Mouse (Mus musculus) kidney, postnatal 0 days (tissue): ENCODE results near the gene Bcam. TPM values are rescaled to one million over a fixed set of nuclear protein-coding genes. Genes with fewer than 3 reads are reported as not detected.

Source experiments
- ATAC-seq: fragments of 200-750 bp; cut with Nextera tagmentation; replicated peaks from 2 replicates; pipeline ENCODE4 v1.8.0; 2017; ENCODE audit warnings: low read depth, moderate number of reproducible peaks, moderate TSS enrichment, moderate library complexity; ENCODE audit not compliant: low FRiP score
- DNase-seq: peaks from one replicate; pipeline ENCODE4 v3.0.0-alpha.2; 2016; ENCODE audit warnings: low spot score
- H3K27ac ChIP-seq: fragments of 300-500 bp; sonication (generic); 2 replicates; pipeline ENCODE4 v1.5.1; 2014; ENCODE audit warnings: mild to moderate bottlenecking
- H3K27me3 ChIP-seq: fragments of 300-500 bp; sonication (generic); 2 replicates; pipeline ENCODE4 v1.6.1; 2014; ENCODE audit warnings: low read length, mixed read lengths; ENCODE audit not compliant: insufficient read depth
- H3K36me3 ChIP-seq: fragments of 300-500 bp; sonication (generic); 2 replicates; pipeline ENCODE4 v1.6.1; 2014; ENCODE audit warnings: low read length, mixed read lengths; ENCODE audit not compliant: insufficient read depth
- H3K4me1 ChIP-seq: fragments of 300-500 bp; sonication (generic); replicated peaks from 2 replicates; pipeline ENCODE4 v1.6.1; 2014; ENCODE audit warnings: antibody characterized with exemption, low read length, mixed read lengths; ENCODE audit not compliant: insufficient read depth
- H3K4me2 ChIP-seq: fragments of 300-500 bp; sonication (generic); 2 replicates; pipeline ENCODE4 v1.6.1; 2014; ENCODE audit warnings: mild to moderate bottlenecking, low read length, moderate library complexity, mixed read lengths
- H3K4me3 ChIP-seq: fragments of 300-500 bp; sonication (generic); replicated peaks from 2 replicates; pipeline ENCODE4 v1.5.1; 2014; ENCODE audit warnings: low read depth, low read length
- H3K9ac ChIP-seq: fragments of 300-500 bp; sonication (generic); 2 replicates; pipeline ENCODE4 v1.6.1; 2014; ENCODE audit warnings: low read depth, low read length
- H3K9me3 ChIP-seq: fragments of 300-500 bp; sonication (generic); replicated peaks from 2 replicates; pipeline ENCODE4 v1.6.1; 2016; ENCODE audit warnings: low read length, inconsistent platforms, mixed read lengths
- CTCF ChIP-seq: IDR thresholded peaks from 2 replicates; pipeline ENCODE4 v1.5.1; 2016; ENCODE audit warnings: antibody characterized with exemption, low read depth, mild to moderate bottlenecking, moderate library complexity
- WGBS: fragments of 180-500 bp; shearing (Covaris S2); extraction: QIAGEN DNeasy Blood & Tissue Kit; methylation state at CpG from one replicate; pipeline ENCODE4 v1.1.7; 2014; 5-methylcytosine and 5-hydroxymethylcytosine counted together
- polyA plus RNA-seq: library from polyadenylated mRNA; unstranded; fragments of >200 nt; fragmentation: Nextera tagmentation; extraction: Ambion mirVana; gene quantifications from 2 replicates; pipeline ENCODE4 v1.2.1, GENCODE M21; 2015

Bcam gene
- polyA plus RNA-seq, 1 experiment from 2014 or later = 394 TPM

GRCm38 (mm10) chr7:19746426-19747201, 24.2 kb downstream of the Bcam start:
- no peaks in the 10 kb centered on the region for H3K27me3 ChIP-seq
- peak overlapping the region; percentile 87 for H3K4me3 ChIP-seq
- ATAC-seq = no peak
- H3K36me3 ChIP-seq = 0 out of 2 replicates have a peak, but pooled peaks cover 5% of the 10 kb centered on the region
- H3K4me1 ChIP-seq = peaks cover 40% of the 10 kb centered on the region
- 20% methylated on average over 6 of the region's 6 CpGs for WGBS
- DNase-seq = no peak
- TF ChIP-seq CTCF = no peak
- no peak overlapping the region for H3K9ac ChIP-seq
- H3K27ac ChIP-seq = peak overlapping the region; percentile 89
- peak overlapping the region; percentile 67 for H3K4me2 ChIP-seq
- no peaks in the 10 kb centered on the region for H3K9me3 ChIP-seq

- Histone ChIP-seq H3K9ac (no peak overlapping the region), H3K4me3 (no peak overlapping the region), H3K27me3 (no peaks in the 10 kb centered on the region), H3K9me3 (no peaks in the 10 kb centered on the region), H3K36me3 (0 out of 2 replicates have a peak, but pooled peaks cover 5% of the 10 kb centered on the region), H3K27ac (no peak overlapping the region), H3K4me2 (no peak overlapping the region), H3K4me1 (peaks cover 46% of the 10 kb centered on the region)
- ATAC-seq (no peak), DNase-seq (no peak)
- 66% methylated on average over 8 of the region's 10 CpGs for WGBS
- TF ChIP-seq CTCF = no peak
These were observed 24.8 kb downstream of the Bcam start for GRCm38 (mm10) chr7:19745971-19746370.

DNA sequence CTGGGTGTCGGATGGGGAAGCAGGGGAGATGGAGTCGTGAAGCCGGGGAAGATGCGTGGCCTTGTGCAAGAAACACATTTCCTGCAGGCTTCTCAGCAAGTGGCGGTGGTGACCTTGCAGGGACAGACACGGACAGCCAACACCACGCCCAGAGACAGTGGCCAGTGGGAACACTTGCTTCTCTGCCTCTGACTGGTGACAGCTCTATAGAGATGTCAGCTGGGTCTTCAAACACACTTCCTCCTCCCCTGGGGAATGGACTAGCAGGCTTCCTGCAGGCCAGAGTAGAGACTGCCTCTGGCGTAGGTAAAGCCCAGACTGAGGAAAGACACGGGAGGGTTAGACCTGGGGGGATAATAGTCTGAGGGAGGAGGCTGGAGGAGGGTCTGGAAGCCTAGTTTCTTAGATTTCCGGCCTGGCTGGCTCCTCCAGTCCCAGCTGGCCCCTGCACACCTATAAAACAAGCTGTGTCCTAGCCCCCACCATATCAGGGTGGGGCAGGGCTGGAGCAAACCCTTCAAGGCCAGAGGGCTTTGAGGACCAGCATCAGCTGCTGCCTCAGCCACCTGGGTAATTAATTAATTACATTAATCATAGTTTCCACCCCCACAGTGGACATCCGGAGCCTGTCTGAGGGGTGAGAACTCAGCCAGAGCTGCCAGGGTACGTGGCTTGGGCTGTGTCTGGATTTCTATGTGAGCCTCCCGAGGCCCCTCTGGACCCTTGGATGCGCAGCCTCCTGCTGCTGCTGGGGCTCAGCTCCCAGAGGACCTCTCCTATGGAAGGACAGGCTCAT, 26.0 kb downstream of the Bcam start:
- TF ChIP-seq CTCF = no peak
- ATAC-seq (no peak; the same call in 1 of the 2 replicates), DNase-seq (peak; percentile 72)
- Histone ChIP-seq H3K4me3 (no peak overlapping the region), H3K9ac (peak overlapping the region; percentile 32; the same call in 1 of the 2 replicates), H3K27me3 (no peaks in the 10 kb centered on the region), H3K4me2 (peak overlapping the region; percentile 27; the same call in 1 of the 2 replicates), H3K9me3 (no peaks in the 10 kb centered on the region), H3K4me1 (peaks cover 42% of the 10 kb centered on the region), H3K27ac (peak overlapping the region; percentile 80), H3K36me3 (0 out of 2 replicates have a peak, but pooled peaks cover 5% of the 10 kb centered on the region)
- WGBS = 29% methylated on average over 14 of the region's 14 CpGs

DNA sequence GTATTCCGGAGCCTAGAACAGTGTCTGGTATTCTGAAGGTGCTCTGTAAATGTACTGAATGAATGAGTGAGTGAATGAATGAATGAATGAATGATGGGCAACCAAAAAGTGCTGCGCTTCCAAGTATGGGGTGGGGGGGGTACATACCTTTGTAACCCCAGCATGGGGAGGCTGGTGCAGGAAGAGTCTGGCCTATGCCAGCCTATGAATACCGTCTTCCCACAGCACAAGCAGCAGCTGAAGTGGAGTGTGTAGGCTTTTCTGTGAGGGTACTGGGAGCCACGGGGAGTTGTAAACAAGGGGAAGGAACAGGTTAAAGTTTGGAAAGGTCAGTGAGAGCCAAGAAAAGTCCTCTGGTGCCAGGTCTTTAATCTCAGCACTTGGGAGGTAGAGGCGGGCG, 27.0 kb downstream of the Bcam start:
- Histone ChIP-seq H3K4me1 (peaks cover 42% of the 10 kb centered on the region), H3K9ac (no peak overlapping the region), H3K9me3 (no peaks in the 10 kb centered on the region), H3K4me3 (no peak overlapping the region), H3K27me3 (no peaks in the 10 kb centered on the region), H3K4me2 (no peak overlapping the region), H3K27ac (peak overlapping the region; percentile 80; the same call in 1 of the 2 replicates), H3K36me3 (0 out of 2 replicates have a peak, but pooled peaks cover 5% of the 10 kb centered on the region)
- DNase-seq (no peak), ATAC-seq (no peak)
- WGBS = 75% methylated on average over 6 of the region's 6 CpGs
- TF ChIP-seq CTCF = no peak

DNA sequence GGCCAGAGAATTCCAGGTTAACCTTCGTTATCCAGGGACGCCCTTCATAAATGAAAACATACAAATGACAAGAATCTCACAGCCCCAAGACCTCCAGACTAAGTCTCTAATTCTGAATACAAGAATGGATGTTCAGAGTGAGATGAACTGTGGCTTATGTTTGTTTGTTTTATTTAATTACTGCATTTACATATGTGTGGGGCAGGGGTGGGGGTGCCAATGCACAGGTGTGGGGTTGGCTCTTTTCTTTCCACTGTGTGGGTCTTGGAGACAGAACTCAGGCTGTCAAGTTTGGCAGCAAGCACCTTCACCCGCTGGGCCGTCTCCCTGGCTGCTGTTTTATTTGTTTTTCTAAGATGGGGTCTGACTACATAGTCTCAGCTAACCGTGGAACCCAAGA, 28.3 kb downstream of the Bcam start:
- H3K4me1 ChIP-seq = peaks cover 33% of the 10 kb centered on the region
- H3K4me3 ChIP-seq = no peak overlapping the region
- TF ChIP-seq CTCF = no peak
- ATAC-seq (no peak), DNase-seq (no peak)
- H3K27ac ChIP-seq = no peak overlapping the region
- H3K36me3 ChIP-seq = peaks cover 14% of the 10 kb centered on the region; the same call in 1 of the 2 replicates
- no peak overlapping the region for H3K4me2 ChIP-seq
- no peaks in the 10 kb centered on the region for H3K9me3 ChIP-seq
- WGBS = 40% methylated on average over 5 of the region's 5 CpGs
- H3K9ac ChIP-seq = no peak overlapping the region
- H3K27me3 ChIP-seq = no peaks in the 10 kb centered on the region

- peaks cover 20% of the 10 kb centered on the region for H3K36me3 ChIP-seq
- H3K9ac ChIP-seq = no peak overlapping the region
- no peak overlapping the region for H3K4me2 ChIP-seq
- no peaks in the 10 kb centered on the region for H3K9me3 ChIP-seq
- ATAC-seq (peak; percentile 44; the same call in 1 of the 2 replicates), DNase-seq (peak; percentile 82)
- no peak overlapping the region for H3K4me3 ChIP-seq
- H3K4me1 ChIP-seq = peaks cover 24% of the 10 kb centered on the region
- no peak for TF ChIP-seq CTCF
- H3K27ac ChIP-seq = peak overlapping the region; percentile 60
- no peaks in the 10 kb centered on the region for H3K27me3 ChIP-seq
- 15% methylated on average over 8 of the region's 8 CpGs for WGBS
These were observed 29.3 kb downstream of the Bcam start for GRCm38 (mm10) chr7:19741329-19742031.
